Mouse (Mus musculus): ENCODE data around the gene Itga1.

GRCm38 (mm10) chr13:115109628-115110027 lies 7.9 kb upstream of the Itga1 start:
- TF ChIP-seq CTCF (IDR thresholded peaks at IDR 0.05; ENCODE audit: extremely low read depth, insufficient read length, insufficient replicate concordance, low read depth, low read length) (no peak), POLR2A (IDR thresholded peaks at IDR 0.05; ENCODE audit: low read depth, low read length) (no peak)
